Comparison of ENCODE assay signal across 17 mouse cellular contexts in genomic region chr19:26834564-26834963, GRCm38 (mm10). TPM values are rescaled to one million over a fixed set of nuclear protein-coding genes. Genes with fewer than 3 reads are reported as not detected.
DNase-seq lines count a peak whose midpoint lies in the region; ATAC-seq and TF ChIP-seq lines count a peak whose summit lies in the region.
"Had no signal": no experiment of that assay in that cellular context is flagged by ENCODE, and none has a peak within 500 bp of the region (broad histone marks: within the 10 kb centered on the region; RNA-seq: fewer than 3 reads in every experiment).

No protein-coding gene starts in this region.

- no peaks in the 10 kb centered on the region for H3K27me3 ChIP-seq in heart, adult 2 months (ENCODE audit: control insufficient read depth, insufficient read depth, low read length)
- H3K27me3 ChIP-seq in liver, adult 2 months (ENCODE audit: control insufficient read depth, insufficient read depth, low read length): no peaks in the 10 kb centered on the region
- H3K27me3 ChIP-seq in Patski: peaks cover 15% of the 10 kb centered on the region
- H3K27me3 ChIP-seq: heart, embryonic 15.5 days; limb, embryonic 12.5 days had no signal

- no peak for DNase-seq in heart, adult 2 months
- DNase-seq in heart, adult 11 months: no peak
- peak; percentile 35 for DNase-seq in liver, adult 2 months (ENCODE audit: extremely low read depth, low read depth, low spot score)
- no peak for DNase-seq in liver
- DNase-seq in Patski (ENCODE audit: low read depth, low spot score): no peak
- peak; percentile 11 for DNase-seq in lung, postnatal 14 days
- DNase-seq in T-cell, adult 2 months (ENCODE audit: low spot score): no peak
- no peak for DNase-seq in testis, postnatal 14 days (ENCODE audit: low spot score)
- DNase-seq: layer of hippocampus, adult 9-11 months; right cerebral cortex, postnatal 25 days; thymus, postnatal 4 days had no signal

- in situ Hi-C loops in Patski (cut with MboI; ENCODE audit: low pct_unique_long_range_greater_than_20kb): no loop called here

- peak; percentile 23 for TF ChIP-seq CTCF in heart, adult 2 months (IDR thresholded peaks at IDR 0.05)
- TF ChIP-seq CTCF in liver, adult 2 months (IDR thresholded peaks at IDR 0.05; ENCODE audit: low read depth, low read length): peak; percentile 47
- peak; percentile 59 for TF ChIP-seq CTCF in Patski (IDR thresholded peaks at IDR 0.05)

- TF ChIP-seq EP300 in heart, adult 2 months (IDR thresholded peaks at IDR 0.05; ENCODE audit: insufficient read depth, low read depth, low read length): no peak

- no peaks in the 10 kb centered on the region for H3K36me3 ChIP-seq in heart, adult 2 months (ENCODE audit: control insufficient read depth, insufficient read depth, low read length)
- H3K36me3 ChIP-seq in liver, adult 2 months (ENCODE audit: control insufficient read depth, insufficient read depth, low read length): no peaks in the 10 kb centered on the region
- H3K36me3 ChIP-seq: forebrain, embryonic 10.5 days; heart, embryonic 15.5 days; limb, embryonic 12.5 days had no signal

- intact Hi-C loops in heart, adult 2 months (cut with DNase I): no loop called here

- CTCF ChIA-PET in Patski (lab: Charles Lee): interaction anchor here (0.8 to 2.0 kb wide), 5 partner anchors 14 to 116 kb away, joined by 3 to 7 read pairs (median 4); no protein-coding TSS in a partner anchor

- no peak overlapping the region for H3K27ac ChIP-seq in heart, adult 2 months
- no peak overlapping the region for H3K27ac ChIP-seq in liver, adult 2 months (replicated peaks; ENCODE audit: insufficient read depth, low read depth, low read length)
- H3K27ac ChIP-seq: forebrain, embryonic 10.5 days; heart, embryonic 15.5 days; limb, embryonic 12.5 days; macrophage had no signal

- POLR2A ChIA-PET in Patski (lab: Charles Lee): no interaction called here

- no peak overlapping the region for H3K9ac ChIP-seq in heart, adult 2 months (ENCODE audit: low read depth, low read length)
- H3K9ac ChIP-seq in liver, adult 2 months (ENCODE audit: low read depth, low read length): no peak overlapping the region
- H3K9ac ChIP-seq: heart, embryonic 15.5 days; limb, embryonic 12.5 days had no signal

- no peak for ATAC-seq in Patski

- no peaks in the 10 kb centered on the region for H3K79me2 ChIP-seq in heart, adult 2 months (replicated peaks; ENCODE audit: control insufficient read depth, insufficient read depth, low read length)
- H3K79me2 ChIP-seq in liver, adult 2 months (ENCODE audit: control insufficient read depth, insufficient read depth, low read length): no peaks in the 10 kb centered on the region

- TF ChIP-seq POLR2A in heart, adult 2 months (IDR thresholded peaks at IDR 0.05; ENCODE audit: insufficient read depth, low read depth, low read length): no peak
- no peak for TF ChIP-seq POLR2A in liver, adult 2 months (IDR thresholded peaks at IDR 0.05; ENCODE audit: extremely low read depth, insufficient read depth, low read length)

- H3K4me1 ChIP-seq in heart, adult 2 months (ENCODE audit: control insufficient read depth, insufficient read depth, low read length): no peaks in the 10 kb centered on the region
- no peaks in the 10 kb centered on the region for H3K4me1 ChIP-seq in liver, adult 2 months (ENCODE audit: control insufficient read depth, insufficient read depth, low read length)
- H3K4me1 ChIP-seq: forebrain, embryonic 10.5 days; heart, embryonic 15.5 days; limb, embryonic 12.5 days had no signal

- H3K4me3 ChIP-seq in heart, adult 2 months: no peak overlapping the region
- H3K4me3 ChIP-seq in liver, adult 2 months (ENCODE audit: insufficient read depth, low read depth, low read length): no peak overlapping the region
- H3K4me3 ChIP-seq: forebrain, embryonic 10.5 days; heart, embryonic 15.5 days; limb, embryonic 12.5 days had no signal

RNA-seq across cellular contexts. Expression of gene Gm815, which starts 51.1 kb away (rescaled TPM):
- not detected for total RNA-seq in heart, adult 2 months (2021)
- polyA plus RNA-seq in heart, adult 2 months (2012; rRNA removed): not detected in 2 replicates
- total RNA-seq in liver, adult 2 months (2014; rRNA removed): not detected in 2 replicates
- polyA plus RNA-seq in liver, adult 2 months (2012; rRNA removed): not detected in 2 replicates
- not detected for polyA plus RNA-seq in Patski (2021)
- total RNA-seq: gastrocnemius, adult 8-10 months had no signal
- polyA plus RNA-seq: embryonic facial prominence, embryonic 11.5 days; forebrain, embryonic 10.5 days; heart, embryonic 15.5 days; limb, embryonic 12.5 days; macrophage had no signal

Comparison
In these comparisons a context has a peak if more than half of its experiments do, and no peak if none do; other contexts are left out.
1. DNase-seq: peak in liver, adult 2 months (single experiment) and lung, postnatal 14 days (single experiment); none in heart, adult 2 months (0 of 2), heart, adult 11 months (single experiment), liver (single experiment), Patski (single experiment), T-cell, adult 2 months (single experiment) and testis, postnatal 14 days (single experiment).
2. Peak in every context shown above with its lines, with median percentiles within 50 percentile points of each other: CTCF ChIP-seq.